Mouse (Mus musculus): ENCODE data around the gene Cacna2d4.

- TF ChIP-seq CTCF (IDR thresholded peaks at IDR 0.05; ENCODE audit: low read depth, low read length) (no peak), POLR2A (IDR thresholded peaks at IDR 0.05; ENCODE audit: insufficient read depth, low read length) (no peak)
Observed at GRCm38 (mm10) chr6:119388650-119389012, 152.3 kb downstream of the Cacna2d4 start.
